Comparison of ENCODE assay signal across 8 mouse cellular contexts in genomic region chr7:142060185-142060930, GRCm38 (mm10). TPM values are rescaled to one million over a fixed set of nuclear protein-coding genes. Genes with fewer than 3 reads are reported as not detected.
DNase-seq lines count a peak whose midpoint lies in the region; ATAC-seq and TF ChIP-seq lines count a peak whose summit lies in the region.

No protein-coding gene starts in this region.

- TF ChIP-seq EP300 in heart, postnatal 0 days (IDR thresholded peaks at IDR 0.05; ENCODE audit: low read depth), result no peak

- peak overlapping the region; percentile 69 for H3K27ac ChIP-seq in cerebellum, adult 2 months (ENCODE audit: insufficient read depth, low read length)
- peak overlapping the region; percentile 91 for H3K27ac ChIP-seq in heart, postnatal 0 days (ENCODE audit: low read depth)
- peak overlapping the region; percentile 76 for H3K27ac ChIP-seq in lung, embryonic 16.5 days (ENCODE audit: low read length)
- H3K27ac ChIP-seq in stomach, embryonic 14.5 days (ENCODE audit: low read length), result peak overlapping the region; percentile 67

- H3K36me3 ChIP-seq in heart, postnatal 0 days (replicated peaks; ENCODE audit: control insufficient read depth, insufficient read depth, low read length), result 0 out of 2 replicates have a peak, but pooled peaks cover 5% of the 10 kb centered on the region
- no peaks in the 10 kb centered on the region; the same call in 1 of the 2 replicates for H3K36me3 ChIP-seq in lung, embryonic 16.5 days (ENCODE audit: control insufficient read depth, insufficient read depth, low read length)
- peaks cover 3% of the 10 kb centered on the region; the same call in 1 of the 2 replicates for H3K36me3 ChIP-seq in stomach, embryonic 14.5 days (ENCODE audit: control insufficient read depth, insufficient read depth, low read length)

- DNase-seq in cerebellum, adult 2 months, result no peak
- no peak for DNase-seq in cerebellum, adult 11-12 months
- peak; percentile 18 to 22 for DNase-seq in thymus, adult 18-20 months
- no peak for DNase-seq in thymus, postnatal 36 days
- DNase-seq in heart, postnatal 0 days (ENCODE audit: low spot score), result no peak
- DNase-seq in layer of hippocampus, adult 11-12 months (ENCODE audit: low spot score), result no peak

- ATAC-seq in heart, postnatal 0 days (ENCODE audit: insufficient read depth, low read depth), result peak; percentile 53
- ATAC-seq in lung, embryonic 16.5 days (ENCODE audit: low read depth), result peak; percentile 46
- ATAC-seq in stomach, embryonic 14.5 days (ENCODE audit: insufficient number of reproducible peaks, insufficient read depth, low FRiP score, low read depth), result peak; percentile 48

- no peaks in the 10 kb centered on the region for H3K9me3 ChIP-seq in heart, postnatal 0 days (replicated peaks; ENCODE audit: control insufficient read depth, low read length)
- no peaks in the 10 kb centered on the region for H3K9me3 ChIP-seq in lung, embryonic 16.5 days (ENCODE audit: control insufficient read depth, low read length)
- no peaks in the 10 kb centered on the region for H3K9me3 ChIP-seq in stomach, embryonic 14.5 days (ENCODE audit: control insufficient read depth, low read depth, low read length)

- WGBS in cerebellum, adult 2 months, result under 1% methylated on average over 64 of the region's 66 CpGs
- under 1% methylated on average over 53 of the region's 66 CpGs for WGBS in heart, postnatal 0 days
- WGBS in lung, embryonic 16.5 days, result under 1% methylated on average over 56 of the region's 66 CpGs
- 2% methylated on average over 52 of the region's 66 CpGs for WGBS in stomach, embryonic 14.5 days

- H3K4me1 ChIP-seq in cerebellum, adult 2 months (ENCODE audit: control insufficient read depth, insufficient read depth, low read length), result peaks cover 21% of the 10 kb centered on the region
- H3K4me1 ChIP-seq in heart, postnatal 0 days (ENCODE audit: control insufficient read depth, insufficient read depth), result peaks cover 36% of the 10 kb centered on the region
- peaks cover 15% of the 10 kb centered on the region for H3K4me1 ChIP-seq in lung, embryonic 16.5 days (replicated peaks; ENCODE audit: control insufficient read depth, insufficient read depth, low read length)
- peaks cover 19% of the 10 kb centered on the region for H3K4me1 ChIP-seq in stomach, embryonic 14.5 days (ENCODE audit: control insufficient read depth, insufficient read depth, low read length)

- no peak for TF ChIP-seq CTCF in cerebellum, adult 2 months (IDR thresholded peaks at IDR 0.05; ENCODE audit: borderline replicate concordance, insufficient read depth, low read depth, low read length)
- TF ChIP-seq CTCF in heart, postnatal 0 days (IDR thresholded peaks at IDR 0.05; ENCODE audit: low read depth), result no peak

- H3K4me2 ChIP-seq in heart, postnatal 0 days (ENCODE audit: low read depth, low read length), result peak overlapping the region; percentile 75
- H3K4me2 ChIP-seq in lung, embryonic 16.5 days (ENCODE audit: low read depth, low read length), result peak overlapping the region; percentile 88
- H3K4me2 ChIP-seq in stomach, embryonic 14.5 days (replicated peaks; ENCODE audit: low read depth, low read length), result peak overlapping the region; percentile 62

- TF ChIP-seq POLR2A in cerebellum, adult 2 months (IDR thresholded peaks at IDR 0.05; ENCODE audit: borderline replicate concordance, insufficient read depth, low read length), result no peak

- peak overlapping the region; percentile 95 for H3K9ac ChIP-seq in heart, postnatal 0 days (replicated peaks; ENCODE audit: low read depth, low read length)
- H3K9ac ChIP-seq in lung, embryonic 16.5 days (ENCODE audit: low read length), result peak overlapping the region; percentile 93
- peak overlapping the region; percentile 92 for H3K9ac ChIP-seq in stomach, embryonic 14.5 days (replicated peaks; ENCODE audit: low read depth, low read length)

- H3K27me3 ChIP-seq in cerebellum, adult 2 months (ENCODE audit: control insufficient read depth, insufficient read depth, low read length), result no peaks in the 10 kb centered on the region
- H3K27me3 ChIP-seq in heart, postnatal 0 days (ENCODE audit: control insufficient read depth, insufficient read depth, low read length), result no peaks in the 10 kb centered on the region
- no peaks in the 10 kb centered on the region for H3K27me3 ChIP-seq in lung, embryonic 16.5 days (ENCODE audit: control insufficient read depth, insufficient read depth, low read depth, low read length)
- H3K27me3 ChIP-seq in stomach, embryonic 14.5 days (ENCODE audit: control insufficient read depth, insufficient read depth, low read length), result no peaks in the 10 kb centered on the region

- H3K4me3 ChIP-seq in cerebellum, adult 2 months (replicated peaks; ENCODE audit: insufficient read depth, low read depth, low read length), result peak overlapping the region; percentile 68
- peak overlapping the region; percentile 95 for H3K4me3 ChIP-seq in heart, postnatal 0 days (ENCODE audit: low read depth, low read length)
- peak overlapping the region; percentile 81 for H3K4me3 ChIP-seq in lung, embryonic 16.5 days (ENCODE audit: low read length)
- peak overlapping the region; percentile 95 for H3K4me3 ChIP-seq in stomach, embryonic 14.5 days (ENCODE audit: low read depth, low read length)

RNA-seq across cellular contexts. Expression of gene Mob2, which starts 0.5 kb away (rescaled TPM):
- 67.5 and 73.4 TPM in 2 replicates for polyA plus RNA-seq in cerebellum, adult 2 months (2012; rRNA removed)
- total RNA-seq in heart, postnatal 0 days (2014; rRNA removed; ENCODE audit: low replicate concordance), result 48.3 and 53.6 TPM in 2 replicates
- 45.5 and 49.6 TPM in 2 replicates for polyA plus RNA-seq in heart, postnatal 0 days (2015; fragmentation: Nextera tagmentation; extraction: Ambion mirVana)
- polyA plus RNA-seq in lung, embryonic 16.5 days (2015; fragmentation: Nextera tagmentation; extraction: Ambion mirVana), result 76.3 and 83.9 TPM in 2 replicates
- 66.8 and 68.2 TPM in 2 replicates for polyA plus RNA-seq in stomach, embryonic 14.5 days (2014; fragmentation: Nextera tagmentation; extraction: Ambion mirVana)

RNA-seq across cellular contexts. Expression of gene Dusp8, which starts 35.3 kb away (rescaled TPM):
- 85.8 and 90.1 TPM in 2 replicates for polyA plus RNA-seq in cerebellum, adult 2 months (2012; rRNA removed)
- total RNA-seq in heart, postnatal 0 days (2014; rRNA removed; ENCODE audit: low replicate concordance), result 29.4 and 31.4 TPM in 2 replicates
- 6.4 and 9.0 TPM in 2 replicates for polyA plus RNA-seq in heart, postnatal 0 days (2015; fragmentation: Nextera tagmentation; extraction: Ambion mirVana)
- polyA plus RNA-seq in lung, embryonic 16.5 days (2015; fragmentation: Nextera tagmentation; extraction: Ambion mirVana), result 2.1 and 2.5 TPM in 2 replicates
- polyA plus RNA-seq in stomach, embryonic 14.5 days (2014; fragmentation: Nextera tagmentation; extraction: Ambion mirVana), result 5.2 and 6.4 TPM in 2 replicates

Comparison
In these comparisons a context has a peak if more than half of its experiments do, and no peak if none do; other contexts are left out.
1. DNase-seq: peak in thymus, adult 18-20 months (2 of 2); none in cerebellum, adult 2 months (0 of 2), cerebellum, adult 11-12 months (single experiment), thymus, postnatal 36 days (0 of 2), heart, postnatal 0 days (single experiment) and layer of hippocampus, adult 11-12 months (single experiment).
2. Peak in every context shown above with its lines, with median percentiles within 50 percentile points of each other: H3K27ac ChIP-seq, H3K4me3 ChIP-seq, ATAC-seq, H3K4me2 ChIP-seq and H3K9ac ChIP-seq.